Mouse (Mus musculus) layer of hippocampus, adult 11-12 months (tissue): ENCODE data around the gene Psmd10.
A peak's percentile ranks its signal among the peaks of the same experiment; 100 is the strongest.

Experiments used
- DNase-seq: peaks from one replicate; pipeline ENCODE4 v3.0.0; 2022; ENCODE audit warnings: low spot score

Gene Psmd10

DNA sequence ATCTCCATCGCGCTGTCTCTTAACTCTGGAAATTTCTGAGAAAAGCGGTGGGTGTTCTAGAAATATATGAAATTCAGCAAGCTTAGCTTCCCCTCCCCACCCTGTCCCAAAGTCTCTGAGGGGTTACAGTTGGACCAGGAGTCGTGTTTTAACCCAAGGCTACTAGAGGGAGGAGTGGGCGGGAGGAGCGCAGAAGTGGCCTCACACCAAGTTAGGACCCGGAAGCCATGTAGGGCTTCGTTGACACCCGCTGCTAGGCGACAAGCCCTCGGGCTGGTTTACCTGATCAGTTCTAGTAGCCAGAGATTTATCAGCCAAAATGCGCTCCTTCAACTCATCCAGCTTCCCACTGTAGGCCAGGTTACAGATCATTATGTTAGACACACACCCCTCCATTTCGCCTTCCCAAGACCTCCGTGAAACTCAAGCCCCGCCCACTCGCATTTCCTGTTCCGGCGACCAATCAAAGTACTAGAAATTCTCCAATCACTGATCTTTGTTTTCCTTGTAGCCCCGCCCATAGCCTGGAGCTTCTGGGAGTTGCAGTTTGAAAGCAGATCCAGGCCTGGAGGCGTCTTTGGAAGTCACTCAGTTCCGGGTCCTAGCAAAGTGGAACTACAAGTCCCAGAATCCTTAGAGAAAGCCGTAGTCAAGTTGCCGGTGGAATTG lies at the start of gene Psmd10, which contains the start of gene Atg4a:
Gene Psmd10, minus strand, starts transcription at position 457 of the 669 bp plus-strand sequence.
Gene Atg4a, plus strand, starts transcription at position 636 of the 669 bp plus-strand sequence.
- DNase-seq, result peak; percentile 95

GRCm38 (mm10) chrX:140998885-140999284 lies 42.4 kb upstream of the Psmd10 start:
- no peak for DNase-seq

GRCm38 (mm10) chrX:140997912-140998545 lies 41.5 kb upstream of the Psmd10 start:
- no peak for DNase-seq

DNA sequence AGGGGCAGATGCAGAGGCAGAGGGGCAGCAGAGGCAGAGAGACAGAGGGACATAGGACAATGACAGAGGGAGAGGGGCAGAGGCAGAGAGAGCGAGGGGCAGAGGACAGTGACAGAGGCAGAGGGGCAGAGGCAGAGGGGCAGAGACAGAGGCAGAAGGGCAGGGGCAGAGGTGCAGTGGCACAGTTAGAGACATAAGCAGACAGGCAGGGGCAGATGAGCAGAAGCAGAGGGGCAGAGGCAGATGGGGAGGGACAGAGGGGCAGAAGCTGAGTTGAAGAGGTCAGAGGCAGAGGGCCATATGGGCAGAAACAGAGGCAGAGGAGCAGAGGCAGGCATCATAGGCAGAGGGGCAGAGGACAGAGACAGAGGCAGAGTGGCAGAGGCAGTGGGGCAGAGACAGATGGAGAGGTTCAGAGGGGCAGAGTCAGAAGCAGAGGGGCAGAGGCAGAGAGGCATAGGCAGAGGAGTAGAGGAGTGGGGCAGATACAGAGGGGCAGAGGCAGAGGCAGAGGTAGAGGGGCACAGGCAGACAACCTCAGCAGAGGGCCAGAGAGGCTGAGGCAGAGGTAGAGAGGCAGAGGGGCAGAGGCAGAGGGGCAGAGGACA lies 40.5 kb upstream of the Psmd10 start:
- no peak for DNase-seq

DNA sequence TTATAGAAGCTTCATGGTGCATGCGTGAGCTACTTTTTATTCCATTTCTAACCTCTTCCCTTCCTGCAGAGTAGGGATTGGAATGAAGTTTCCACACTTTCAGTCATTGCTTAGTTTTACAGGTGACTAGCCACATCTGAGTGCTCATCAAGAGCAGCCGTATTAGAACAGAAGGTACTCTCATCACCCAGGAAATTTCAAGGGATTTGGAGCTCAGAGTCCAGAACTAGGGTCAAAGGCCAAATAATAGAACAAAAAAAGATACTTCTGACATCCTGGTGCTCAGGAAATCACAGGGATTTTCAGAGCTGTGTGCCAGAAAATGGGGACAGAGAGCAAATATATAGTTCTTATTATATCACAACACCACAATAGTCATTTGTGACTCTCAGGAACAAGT lies 28.7 kb upstream of the Psmd10 start:
- DNase-seq, result no peak

DNA sequence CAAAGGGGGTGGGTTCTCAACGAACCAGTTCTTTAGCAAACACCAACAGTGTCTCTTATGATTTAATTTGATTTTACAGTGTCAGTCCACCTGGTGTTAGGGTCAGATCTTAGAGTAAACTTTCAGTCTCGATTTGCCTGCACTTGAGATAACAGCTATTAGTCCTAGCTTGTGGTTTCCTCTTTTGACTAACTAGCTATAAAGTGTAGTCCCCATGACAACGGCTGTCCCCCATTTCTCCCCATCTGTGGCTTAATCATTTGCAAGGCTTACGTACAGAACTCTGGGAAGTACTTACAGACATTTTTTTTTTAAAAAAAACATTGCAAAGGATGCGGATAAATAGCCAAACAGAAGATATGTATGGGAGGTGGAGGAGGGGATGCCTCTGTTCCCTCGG lies 28.3 kb upstream of the Psmd10 start:
- no peak for DNase-seq

DNA sequence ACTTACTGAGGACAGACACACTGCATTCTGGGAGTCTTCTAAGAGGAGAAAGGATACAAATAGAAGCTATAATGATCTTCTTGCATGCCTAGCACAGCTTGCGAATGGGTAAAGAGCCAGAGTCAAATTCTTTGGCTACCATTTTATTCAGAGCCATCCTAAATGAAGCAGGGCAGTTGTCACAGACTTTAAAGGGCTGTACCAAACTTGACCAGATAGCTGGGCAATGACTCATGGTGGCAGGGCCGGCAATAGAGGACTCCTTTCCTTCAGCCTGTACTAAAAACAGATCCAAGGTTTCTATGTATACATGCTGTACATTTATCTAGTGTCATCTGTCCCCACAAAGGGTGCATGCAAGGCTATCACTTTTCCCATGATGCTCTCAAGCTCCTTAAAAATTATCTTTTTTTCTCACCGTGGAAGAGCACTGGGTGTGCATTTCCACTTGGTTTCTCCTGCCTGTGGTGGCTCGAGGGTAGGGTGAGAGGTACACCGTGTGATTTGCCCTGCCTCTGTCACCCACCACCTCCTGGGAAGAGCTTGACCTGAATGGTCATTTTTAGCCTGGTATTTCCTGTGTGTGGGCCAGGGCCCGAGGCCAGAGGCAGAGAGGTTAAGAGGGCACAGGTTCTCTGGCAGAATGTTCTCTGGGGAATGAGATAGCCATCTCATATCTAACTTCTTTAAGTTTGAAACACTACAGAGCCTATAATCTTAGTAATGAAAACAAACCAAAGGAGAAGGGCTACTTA lies 26.9 kb upstream of the Psmd10 start:
- no peak for DNase-seq

GRCm38 (mm10) chrX:140980163-140980562 lies 23.6 kb upstream of the Psmd10 start:
- DNase-seq, result no peak

DNA sequence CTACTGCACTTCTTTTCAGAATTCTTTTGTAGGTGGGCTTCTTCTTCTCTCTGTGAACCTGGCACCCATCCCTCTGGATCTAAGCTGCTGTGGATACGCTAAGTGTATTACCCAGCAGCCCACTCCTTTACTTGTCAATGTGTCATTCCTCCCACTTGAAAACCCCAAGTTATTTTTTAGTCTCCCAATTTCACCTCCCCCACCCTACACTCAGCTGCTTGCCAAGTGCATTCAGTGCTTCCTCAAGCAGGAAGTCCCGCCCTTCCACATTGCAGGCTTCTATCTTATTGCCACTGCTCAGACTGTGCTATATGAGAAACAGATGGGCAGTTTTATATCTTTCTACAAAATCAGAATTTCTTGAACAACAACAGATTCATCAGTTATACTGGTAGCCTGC lies 23.0 kb upstream of the Psmd10 start:
- peak; percentile 9 for DNase-seq

DNA sequence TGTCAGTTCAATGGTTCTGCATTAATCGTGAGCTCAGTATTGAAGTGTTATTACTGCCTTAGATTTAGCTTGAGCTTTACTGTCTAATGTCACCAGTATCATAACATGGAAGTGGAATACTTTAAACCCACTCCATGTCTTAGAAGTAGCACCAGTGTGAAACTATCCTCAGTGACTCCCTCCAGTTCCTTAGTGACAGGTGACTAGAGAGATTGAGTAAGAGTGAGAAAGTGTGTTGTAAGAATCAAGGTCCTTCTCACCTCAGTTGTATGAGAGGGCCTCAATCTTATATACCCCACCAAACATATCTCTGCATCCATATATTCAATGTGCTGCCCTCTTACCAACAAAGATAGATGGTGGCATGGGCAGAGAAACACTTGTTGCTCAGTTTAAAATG lies 22.4 kb upstream of the Psmd10 start:
- no peak for DNase-seq

DNA sequence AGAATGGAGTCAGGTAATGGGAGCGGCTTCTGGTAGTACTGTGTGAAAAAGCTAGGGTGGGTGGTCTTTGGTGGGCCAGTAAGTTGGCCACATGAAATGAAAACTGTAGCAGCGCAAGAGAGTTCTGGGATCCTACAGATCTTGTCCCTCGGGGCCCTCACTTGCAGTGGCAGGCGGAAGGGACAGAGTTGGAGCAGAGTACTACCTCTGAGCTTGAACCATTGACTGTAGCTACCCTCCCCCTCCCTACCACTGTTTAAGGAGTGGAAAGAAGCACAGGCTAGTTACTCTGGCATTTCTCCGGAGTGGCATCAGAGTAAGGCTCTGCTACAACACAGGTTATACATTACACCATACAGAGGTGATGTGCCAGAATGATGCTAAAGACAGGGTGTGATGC lies 431 bp upstream of the Psmd10 start:
- DNase-seq, result no peak

DNA sequence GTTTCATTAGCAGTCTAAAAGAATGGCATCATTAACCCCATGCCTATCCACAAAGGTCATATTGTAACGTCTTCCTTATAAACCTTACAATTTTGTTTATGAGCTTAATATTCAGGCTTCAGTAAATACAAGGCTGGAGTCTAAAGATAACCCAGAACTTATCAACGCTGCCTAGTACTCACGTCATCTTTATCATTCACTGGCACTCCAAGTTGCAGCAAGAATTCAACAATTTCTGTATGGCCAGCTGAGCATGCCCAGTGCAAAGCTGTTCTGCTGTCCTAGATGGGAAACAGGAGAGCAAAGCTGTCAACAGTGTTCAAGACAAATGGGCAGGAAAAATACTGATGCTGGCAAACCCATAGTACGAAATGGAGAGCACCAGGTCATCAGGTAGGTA lies 2.9 kb downstream of the Psmd10 start:
- DNase-seq, result no peak

GRCm38 (mm10) chrX:140936271-140936670 lies 20.3 kb downstream of the Psmd10 start:
- no peak for DNase-seq

- no peak for DNase-seq
Observed at GRCm38 (mm10) chrX:140933263-140933662, 23.3 kb downstream of the Psmd10 start.

DNA sequence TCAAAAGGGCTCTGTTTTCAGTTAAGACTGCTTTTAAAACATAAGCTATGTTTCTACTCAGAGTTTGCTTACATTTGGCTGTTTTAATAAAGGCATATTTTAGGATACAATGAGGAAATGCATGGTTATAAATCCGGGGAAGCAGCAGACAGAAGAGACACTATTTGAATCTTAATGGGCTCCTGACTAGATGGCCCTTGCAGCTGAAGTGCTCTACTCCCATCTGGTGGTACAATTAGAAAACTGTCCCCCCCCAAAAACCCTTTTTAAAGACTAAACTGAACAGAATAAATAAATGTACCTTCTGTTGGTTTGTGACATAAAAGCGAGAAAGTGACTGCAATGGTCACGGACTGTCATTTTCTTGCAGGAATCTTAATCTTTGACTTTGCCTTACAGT lies 24.5 kb downstream of the Psmd10 start:
- no peak for DNase-seq

DNA sequence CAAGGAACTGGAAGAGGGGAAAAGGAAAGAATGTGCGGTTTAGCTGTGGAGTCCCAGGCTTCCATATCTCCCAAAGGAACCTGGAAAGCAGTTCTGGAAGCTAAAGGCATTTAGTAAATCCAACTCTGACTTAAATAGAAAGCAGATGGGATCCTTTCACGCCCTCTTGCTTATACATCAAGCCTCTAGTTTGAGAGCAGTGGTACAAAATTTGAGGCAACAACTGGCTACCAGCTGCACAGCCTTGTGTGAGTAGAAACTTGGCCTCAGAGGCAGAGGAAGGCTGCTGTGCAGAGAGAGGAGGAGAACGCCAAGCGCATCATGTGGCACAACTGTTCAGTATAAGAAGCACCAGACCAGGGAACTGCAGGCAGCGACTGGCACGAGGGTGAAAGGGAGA lies 35.2 kb downstream of the Psmd10 start:
- DNase-seq, result no peak

DNA sequence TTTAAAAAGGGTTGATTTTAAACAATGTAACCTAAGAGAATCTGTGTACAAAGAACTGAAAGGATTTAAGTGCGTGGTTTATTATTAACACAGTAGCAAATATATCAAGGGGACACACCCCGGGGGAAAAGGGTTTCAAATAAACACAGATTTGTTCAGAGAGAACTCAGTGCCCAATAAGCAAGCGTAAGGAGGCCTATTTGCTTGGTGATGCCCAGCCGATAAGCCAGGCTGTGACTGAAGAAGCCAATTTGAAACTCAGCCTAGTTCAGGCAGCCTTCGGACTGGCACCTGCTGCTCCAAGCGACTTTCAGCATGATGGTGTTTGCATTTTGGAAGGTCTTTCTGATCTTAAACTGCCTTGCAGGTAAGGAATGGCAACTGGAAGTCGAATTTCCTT lies 49.2 kb downstream of the Psmd10 start, which contains the start of gene Vsig1:
Gene Vsig1, plus strand, starts transcription at position 249 of the 400 bp plus-strand sequence.
- DNase-seq, result no peak

- no peak for DNase-seq
Observed at GRCm38 (mm10) chrX:140903487-140903886, 53.0 kb downstream of the Psmd10 start.
